Mouse (Mus musculus) midbrain, postnatal 0 days (tissue): ENCODE data around the gene Ccr9. TPM values are rescaled to one million over a fixed set of nuclear protein-coding genes. Genes with fewer than 3 reads are reported as not detected.

Source experiments
- ATAC-seq: fragments of 200-750 bp; cut with Nextera tagmentation; 2 replicates; pipeline ENCODE4 v1.8.0; 2017; ENCODE audit warnings: moderate number of reproducible peaks, mild to moderate bottlenecking, moderate TSS enrichment, moderate library complexity; ENCODE audit not compliant: low FRiP score
- DNase-seq: peaks from one replicate; pipeline ENCODE4 v3.0.0-alpha.2; 2015; ENCODE audit warnings: low spot score
- H3K27ac ChIP-seq: fragments of 300-500 bp; sonication (generic); 2 replicates; pipeline ENCODE4 v1.5.1; 2014; ENCODE audit warnings: low read depth, mild to moderate bottlenecking, low read length, mixed read lengths
- H3K27me3 ChIP-seq: fragments of 300-500 bp; sonication (generic); 2 replicates; pipeline ENCODE4 v1.6.1; 2014; ENCODE audit warnings: low read length, control low read depth, mixed read lengths; ENCODE audit not compliant: insufficient read depth
- H3K36me3 ChIP-seq: fragments of 300-500 bp; sonication (generic); 2 replicates; pipeline ENCODE4 v1.6.1; 2014; ENCODE audit warnings: low read length, control low read depth, mixed read lengths; ENCODE audit not compliant: insufficient read depth
- H3K4me1 ChIP-seq: fragments of 300-500 bp; sonication (generic); 2 replicates; pipeline ENCODE4 v1.6.1; 2014; ENCODE audit warnings: mild to moderate bottlenecking, control low read depth, antibody characterized with exemption, low read length, mixed read lengths; ENCODE audit not compliant: insufficient read depth
- H3K4me2 ChIP-seq: fragments of 300-500 bp; sonication (generic); 2 replicates; pipeline ENCODE4 v1.6.1; 2014; ENCODE audit warnings: low read depth, mild to moderate bottlenecking, low read length, mixed read lengths; ENCODE audit not compliant: poor library complexity, severe bottlenecking
- H3K4me3 ChIP-seq: fragments of 300-500 bp; sonication (generic); 2 replicates; pipeline ENCODE4 v1.5.1; 2014; ENCODE audit warnings: low read depth, mild to moderate bottlenecking, low read length, moderate library complexity
- H3K9ac ChIP-seq: fragments of 300-500 bp; sonication (generic); replicated peaks from 2 replicates; pipeline ENCODE4 v1.6.1; 2014; ENCODE audit warnings: mild to moderate bottlenecking, low read length, moderate library complexity, mixed read lengths; ENCODE audit not compliant: poor library complexity, severe bottlenecking
- H3K9me3 ChIP-seq: fragments of 300-500 bp; sonication (generic); 2 replicates; pipeline ENCODE4 v1.6.1; 2016; ENCODE audit warnings: low read length, control low read depth
- CTCF ChIP-seq: IDR thresholded peaks from 2 replicates; pipeline ENCODE4 v1.5.1; 2016; ENCODE audit warnings: antibody characterized with exemption, mild to moderate bottlenecking
- WGBS: fragments of 180-500 bp; shearing (Covaris S2); extraction: QIAGEN DNeasy Blood & Tissue Kit; methylation state at CpG from one replicate; pipeline ENCODE4 v1.1.7; 2014; 5-methylcytosine and 5-hydroxymethylcytosine counted together
- polyA plus RNA-seq: library from polyadenylated mRNA; unstranded; fragments of >200 nt; fragmentation: Nextera tagmentation; extraction: Ambion mirVana; gene quantifications from 2 replicates; pipeline ENCODE4 v1.2.1, GENCODE M21; 2015
- total RNA-seq: library from RNA; depleted of rRNA; stranded (reverse); fragments of >200 nt; gene quantifications from 2 replicates; pipeline ENCODE4 v1.2.3, GENCODE M21; 2014

The Ccr9 gene
- total and polyA plus RNA-seq, 2 experiments from 2014 or later: 0.05 to 0.28 TPM

GRCm38 (mm10) chr9:123665645-123666044 lies 12.6 kb upstream of the Ccr9 start:
- 64% methylated on average over 5 of the region's 5 CpGs for WGBS
- Histone ChIP-seq H3K27ac (no peak overlapping the region), H3K36me3 (no peaks in the 10 kb centered on the region), H3K27me3 (no peaks in the 10 kb centered on the region), H3K4me2 (no peak overlapping the region), H3K4me3 (no peak overlapping the region), H3K9ac (no peak overlapping the region), H3K9me3 (no peaks in the 10 kb centered on the region), H3K4me1 (no peaks in the 10 kb centered on the region)
- TF ChIP-seq CTCF: peak; percentile 51
- ATAC-seq (no peak), DNase-seq (peak; percentile 9)

GRCm38 (mm10) chr9:123679198-123679597 lies 959 bp downstream of the Ccr9 start:
- H3K4me2 ChIP-seq: peak overlapping the region; percentile 84
- TF ChIP-seq CTCF: no peak

GRCm38 (mm10) chr9:123683704-123684103 lies 5.5 kb downstream of the Ccr9 start:
- H3K27ac ChIP-seq: no peak overlapping the region
- 61% methylated on average over 3 of the region's 3 CpGs for WGBS
- no peak for ATAC-seq

More at GRCm38 (mm10) chr9:123679198-123679597, 959 bp downstream of the Ccr9 start:
- 27% methylated on average over 2 of the region's 2 CpGs for WGBS
- Histone ChIP-seq H3K4me3 (peak overlapping the region; percentile 49; the same call in 1 of the 2 replicates), H3K27me3 (peaks cover 12% of the 10 kb centered on the region; the same call in 1 of the 2 replicates), H3K9me3 (no peaks in the 10 kb centered on the region), H3K36me3 (no peaks in the 10 kb centered on the region), H3K27ac (no peak overlapping the region), H3K9ac (no peak overlapping the region), H3K4me1 (no peaks in the 10 kb centered on the region)
- DNase-seq (no peak), ATAC-seq (no peak)

GRCm38 (mm10) chr9:123686206-123686605 lies 8.0 kb downstream of the Ccr9 start:
- H3K4me1 ChIP-seq: no peaks in the 10 kb centered on the region
- 65% methylated on average over 5 of the region's 5 CpGs for WGBS
- no peak for TF ChIP-seq CTCF
- H3K27me3 ChIP-seq: no peaks in the 10 kb centered on the region
- no peak overlapping the region for H3K9ac ChIP-seq
- ATAC-seq (no peak), DNase-seq (peak; percentile 15)
- no peaks in the 10 kb centered on the region for H3K9me3 ChIP-seq
- no peak overlapping the region for H3K4me3 ChIP-seq
- no peak overlapping the region for H3K27ac ChIP-seq
- no peak overlapping the region for H3K4me2 ChIP-seq
- H3K36me3 ChIP-seq: 0 out of 2 replicates have a peak, but pooled peaks cover 2% of the 10 kb centered on the region

More at GRCm38 (mm10) chr9:123683704-123684103, 5.5 kb downstream of the Ccr9 start:
- Histone ChIP-seq H3K9ac (no peak overlapping the region), H3K4me1 (no peaks in the 10 kb centered on the region), H3K4me2 (no peak overlapping the region), H3K4me3 (no peak overlapping the region), H3K36me3 (no peaks in the 10 kb centered on the region), H3K27me3 (peaks cover 5% of the 10 kb centered on the region; the same call in 1 of the 2 replicates), H3K9me3 (no peaks in the 10 kb centered on the region)
- no peak for TF ChIP-seq CTCF
- DNase-seq: no peak

- H3K4me3 ChIP-seq: no peak overlapping the region
- no peaks in the 10 kb centered on the region for H3K9me3 ChIP-seq
- no peak overlapping the region for H3K27ac ChIP-seq
- no peak overlapping the region for H3K9ac ChIP-seq
- H3K4me2 ChIP-seq: no peak overlapping the region
- no peak for TF ChIP-seq CTCF
- no peak for ATAC-seq
- H3K4me1 ChIP-seq: no peaks in the 10 kb centered on the region
- no peaks in the 10 kb centered on the region for H3K27me3 ChIP-seq
- H3K36me3 ChIP-seq: peaks cover 3% of the 10 kb centered on the region; the same call in 1 of the 2 replicates
- DNase-seq: no peak
- WGBS: 90% methylated on average over 1 of the region's 1 CpGs
These were observed 10.0 kb downstream of the Ccr9 start for GRCm38 (mm10) chr9:123688227-123688626.

GRCm38 (mm10) chr9:123695634-123696302 lies 17.5 kb downstream of the Ccr9 start:
- no peaks in the 10 kb centered on the region for H3K27me3 ChIP-seq
- ATAC-seq: no peak
- H3K36me3 ChIP-seq: peaks cover 15% of the 10 kb centered on the region; the same call in 1 of the 2 replicates
- DNase-seq: no peak
- no peaks in the 10 kb centered on the region for H3K9me3 ChIP-seq
- WGBS: 93% methylated on average over 3 of the region's 3 CpGs
- no peak for TF ChIP-seq CTCF
- H3K9ac ChIP-seq: no peak overlapping the region
- no peak overlapping the region for H3K4me2 ChIP-seq
- no peak overlapping the region for H3K4me3 ChIP-seq
- H3K27ac ChIP-seq: no peak overlapping the region
- H3K4me1 ChIP-seq: no peaks in the 10 kb centered on the region
